Mouse (Mus musculus) forebrain, embryonic 10.5 days (tissue): ENCODE measurements around the gene Gipc1. TPM values are rescaled to one million over a fixed set of nuclear protein-coding genes. Genes with fewer than 3 reads are reported as not detected.

Experiments used
- DNase-seq: peaks from one replicate; pipeline ENCODE4 v3.0.0-alpha.2; 2017; ENCODE audit warnings: low spot score; ENCODE audit errors: extremely low spot score
- H3K27ac ChIP-seq: fragments of 300-500 bp; sonication (generic); 2 replicates; pipeline ENCODE4 v1.5.1; 2016; ENCODE audit warnings: mild to moderate bottlenecking
- H3K27me3 ChIP-seq: fragments of 300-500 bp; sonication (generic); 2 replicates; pipeline ENCODE4 v1.6.1; 2016; ENCODE audit warnings: mild to moderate bottlenecking; ENCODE audit not compliant: poor library complexity, severe bottlenecking
- H3K36me3 ChIP-seq: fragments of 300-500 bp; sonication (generic); replicated peaks from 2 replicates; pipeline ENCODE4 v1.6.1; 2016; ENCODE audit warnings: mild to moderate bottlenecking, moderate library complexity
- H3K4me1 ChIP-seq: fragments of 300-500 bp; sonication (generic); 2 replicates; pipeline ENCODE4 v1.6.1; 2016
- H3K4me3 ChIP-seq: fragments of 300-500 bp; sonication (generic); 2 replicates; pipeline ENCODE4 v1.5.1; 2016; ENCODE audit warnings: mild to moderate bottlenecking, moderate library complexity
- H3K9me3 ChIP-seq: fragments of 300-500 bp; sonication (generic); 2 replicates; pipeline ENCODE4 v1.6.1; 2016; ENCODE audit warnings: mild to moderate bottlenecking, moderate library complexity
- WGBS: fragments of 180-500 bp; shearing (Covaris S2); methylation state at CpG from one replicate; pipeline ENCODE4 v1.1.7; 2016; 5-methylcytosine and 5-hydroxymethylcytosine counted together
- polyA plus RNA-seq: library from polyadenylated mRNA; unstranded; fragments of >200 nt; fragmentation: Nextera tagmentation; extraction: Ambion mirVana; gene quantifications from 2 replicates; pipeline ENCODE4 v1.2.1, GENCODE M21; 2016

Gene Gipc1
- polyA plus RNA-seq, 1 experiment from 2014 or later: 220 TPM

DNA sequence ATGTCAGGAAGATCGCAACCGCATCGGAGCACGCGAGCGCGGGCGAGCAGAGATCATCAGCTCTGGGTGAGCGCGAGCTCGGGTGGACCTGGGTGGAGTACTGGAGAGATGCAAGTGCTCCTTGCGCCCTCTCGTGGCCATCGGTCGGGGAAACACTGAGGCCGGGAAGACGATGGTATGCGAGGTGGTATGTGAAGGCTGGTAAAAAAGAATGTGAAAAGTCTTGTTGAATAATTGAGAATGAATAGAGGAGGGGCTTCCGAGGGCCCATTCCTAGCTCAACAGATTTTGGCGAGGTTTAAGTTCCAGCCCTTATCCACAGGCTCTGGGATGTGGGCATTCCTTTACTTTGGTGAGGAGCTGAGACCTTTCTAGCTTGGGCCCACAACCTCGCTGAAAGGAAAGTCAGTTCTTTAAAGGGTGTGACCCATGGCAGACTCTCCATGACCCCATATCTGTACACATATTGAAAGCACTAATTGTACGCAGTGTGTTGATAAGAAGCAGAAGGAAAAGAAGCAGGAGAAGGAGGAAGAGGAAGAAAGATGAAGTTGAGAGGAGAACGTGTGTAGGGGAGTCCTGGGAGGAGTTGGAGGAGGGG lies 30.0 kb upstream of the Gipc1 start:
- H3K27me3 ChIP-seq: peaks cover 14% of the 10 kb centered on the region
- H3K27ac ChIP-seq: peak overlapping the region; percentile 70
- peak; percentile 80 for DNase-seq
- H3K4me3 ChIP-seq: peak overlapping the region; percentile 51
- no peaks in the 10 kb centered on the region for H3K9me3 ChIP-seq
- 11% methylated on average over 23 of the region's 23 CpGs for WGBS
- no peaks in the 10 kb centered on the region for H3K36me3 ChIP-seq
- peaks cover 10% of the 10 kb centered on the region for H3K4me1 ChIP-seq

DNA sequence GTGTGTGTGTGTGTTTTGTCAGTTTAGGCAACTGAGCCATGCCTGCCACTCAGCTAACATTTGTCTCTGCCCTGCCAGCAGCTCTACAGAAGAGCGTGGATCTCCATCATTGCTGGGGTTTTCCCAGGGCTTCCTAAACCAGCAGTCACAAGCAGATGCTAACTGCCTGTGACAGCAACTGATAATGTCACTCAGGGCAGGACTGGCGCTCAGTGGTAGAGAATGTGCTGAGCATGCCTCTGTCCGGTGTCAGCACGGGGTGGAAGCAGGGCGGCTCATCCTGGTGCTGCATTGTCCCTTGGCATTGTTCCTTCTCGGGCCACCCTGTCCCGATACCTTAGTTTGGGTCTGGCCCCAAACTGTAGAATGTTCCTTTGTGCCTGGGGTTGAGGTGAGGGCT lies 28.9 kb upstream of the Gipc1 start:
- no peaks in the 10 kb centered on the region for H3K36me3 ChIP-seq
- no peaks in the 10 kb centered on the region for H3K9me3 ChIP-seq
- H3K27ac ChIP-seq: no peak overlapping the region
- H3K27me3 ChIP-seq: peaks cover 14% of the 10 kb centered on the region
- WGBS: 90% methylated on average over 7 of the region's 7 CpGs
- H3K4me3 ChIP-seq: no peak overlapping the region
- DNase-seq: no peak
- peaks cover 10% of the 10 kb centered on the region for H3K4me1 ChIP-seq

DNA sequence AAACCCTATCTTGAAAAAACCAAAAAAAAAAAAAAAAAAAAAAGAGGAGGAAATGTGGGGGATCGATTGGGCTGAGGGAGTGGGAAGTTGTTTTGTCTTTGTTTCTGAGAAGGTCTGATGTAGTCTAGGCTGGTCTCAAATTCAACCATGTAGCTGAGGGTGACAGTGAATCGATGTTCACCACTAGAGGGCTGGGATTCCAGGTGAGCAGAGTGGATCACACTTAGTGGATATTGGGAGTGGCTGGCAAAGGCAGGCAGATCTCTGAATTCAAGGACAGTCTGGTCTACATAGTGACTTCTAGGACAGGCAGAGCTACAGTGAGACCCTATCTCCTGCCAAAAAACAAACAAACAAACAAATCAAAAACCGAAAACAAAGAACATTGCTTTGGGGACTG lies 27.7 kb upstream of the Gipc1 start:
- WGBS: 49% methylated on average over 3 of the region's 3 CpGs
- DNase-seq: no peak
- H3K4me1 ChIP-seq: peaks cover 10% of the 10 kb centered on the region
- no peaks in the 10 kb centered on the region for H3K9me3 ChIP-seq
- no peak overlapping the region for H3K4me3 ChIP-seq
- no peaks in the 10 kb centered on the region for H3K36me3 ChIP-seq
- peaks cover 14% of the 10 kb centered on the region for H3K27me3 ChIP-seq
- H3K27ac ChIP-seq: no peak overlapping the region

DNA sequence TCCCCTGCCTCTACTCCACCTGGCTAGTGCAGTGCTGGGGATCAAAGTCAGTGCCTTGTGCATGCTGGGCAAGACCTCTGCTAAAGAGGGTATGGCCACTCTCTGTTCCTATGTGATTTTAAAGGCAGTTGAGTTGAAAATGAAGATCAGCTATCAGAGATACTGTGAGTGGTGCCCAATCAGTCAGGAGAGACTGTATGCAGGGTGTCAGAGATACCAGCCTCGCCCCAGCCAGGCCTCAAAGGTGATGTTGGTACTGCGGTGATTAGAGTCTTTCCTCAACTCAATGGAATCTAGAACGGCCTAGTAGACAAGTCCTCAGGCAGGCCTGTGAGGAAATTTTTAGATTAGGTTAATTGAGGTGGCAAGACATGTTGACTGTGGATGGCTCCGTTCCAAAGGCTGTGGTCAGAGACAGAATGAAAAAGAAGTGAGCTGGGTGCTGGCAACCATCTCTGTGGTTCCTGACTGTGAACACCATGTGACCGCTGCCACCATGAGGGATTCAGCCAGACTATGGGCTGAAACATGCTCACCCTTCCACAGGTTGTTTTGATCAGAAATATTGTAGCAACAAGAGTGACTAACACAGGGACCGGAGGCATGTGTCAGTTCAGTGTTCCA lies 26.7 kb upstream of the Gipc1 start:
- WGBS: 90% methylated on average over 6 of the region's 6 CpGs
- H3K27ac ChIP-seq: no peak overlapping the region
- no peak overlapping the region for H3K4me3 ChIP-seq
- H3K27me3 ChIP-seq: peaks cover 14% of the 10 kb centered on the region
- no peaks in the 10 kb centered on the region for H3K9me3 ChIP-seq
- peaks cover 10% of the 10 kb centered on the region for H3K4me1 ChIP-seq
- H3K36me3 ChIP-seq: no peaks in the 10 kb centered on the region
- DNase-seq: no peak

DNA sequence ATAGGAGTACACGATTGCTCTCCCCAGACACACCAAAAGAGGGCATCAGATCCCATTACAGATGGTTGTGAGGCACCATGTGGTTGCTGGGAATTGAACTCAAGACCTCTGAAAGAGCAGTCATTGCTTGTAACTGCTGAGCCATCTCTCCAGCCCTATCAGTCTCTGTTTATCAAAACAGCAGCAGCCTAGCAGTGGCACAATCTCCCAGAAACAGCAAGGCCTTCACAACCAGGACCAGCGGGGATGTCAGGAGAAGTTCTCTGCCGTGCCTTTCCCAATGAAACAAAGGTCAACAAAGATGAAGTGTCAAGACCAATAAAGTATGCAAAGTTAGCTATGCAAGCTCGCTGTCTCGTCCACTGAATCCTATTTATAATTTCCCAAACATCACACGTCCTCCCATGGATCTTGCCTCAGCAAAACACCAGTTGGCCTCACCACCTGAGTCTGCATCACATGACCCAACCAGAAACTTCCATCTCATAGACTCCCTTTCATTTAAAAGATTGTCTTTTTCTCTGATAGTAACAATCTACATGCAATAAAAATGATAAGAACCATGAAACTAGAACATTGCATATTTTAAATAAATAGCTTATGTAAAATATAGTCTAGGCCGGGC lies 20.3 kb upstream of the Gipc1 start:
- Histone ChIP-seq H3K9me3 (peaks cover 8% of the 10 kb centered on the region), H3K4me1 (no peaks in the 10 kb centered on the region), H3K27ac (no peak overlapping the region), H3K36me3 (no peaks in the 10 kb centered on the region), H3K27me3 (no peaks in the 10 kb centered on the region), H3K4me3 (no peak overlapping the region)
- 90% methylated on average over 7 of the region's 7 CpGs for WGBS
- no peak for DNase-seq

DNA sequence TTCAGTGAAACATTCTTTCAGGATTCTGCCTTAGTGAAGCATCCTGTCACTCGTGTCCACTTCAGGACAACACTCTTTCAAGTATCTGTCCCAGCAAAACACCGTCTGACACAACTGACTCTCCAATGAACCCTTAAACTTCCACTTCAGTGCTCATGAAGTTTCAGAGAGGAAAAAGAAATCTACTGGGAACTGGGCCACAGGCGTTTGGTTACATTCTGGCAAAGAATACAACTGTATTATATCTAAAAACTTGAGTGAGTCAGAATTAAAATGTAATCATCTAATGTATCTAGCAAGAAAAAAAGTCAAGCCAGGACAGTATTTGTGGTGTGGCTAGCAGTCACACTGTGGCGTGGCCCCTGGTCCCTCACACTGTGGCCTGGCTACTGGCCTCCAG lies 13.6 kb upstream of the Gipc1 start:
- WGBS: 77% methylated on average over 4 of the region's 4 CpGs
- H3K4me1 ChIP-seq: no peaks in the 10 kb centered on the region
- no peak overlapping the region for H3K4me3 ChIP-seq
- no peaks in the 10 kb centered on the region for H3K27me3 ChIP-seq
- DNase-seq: no peak
- H3K27ac ChIP-seq: no peak overlapping the region
- H3K36me3 ChIP-seq: no peaks in the 10 kb centered on the region
- H3K9me3 ChIP-seq: peaks cover 8% of the 10 kb centered on the region

DNA sequence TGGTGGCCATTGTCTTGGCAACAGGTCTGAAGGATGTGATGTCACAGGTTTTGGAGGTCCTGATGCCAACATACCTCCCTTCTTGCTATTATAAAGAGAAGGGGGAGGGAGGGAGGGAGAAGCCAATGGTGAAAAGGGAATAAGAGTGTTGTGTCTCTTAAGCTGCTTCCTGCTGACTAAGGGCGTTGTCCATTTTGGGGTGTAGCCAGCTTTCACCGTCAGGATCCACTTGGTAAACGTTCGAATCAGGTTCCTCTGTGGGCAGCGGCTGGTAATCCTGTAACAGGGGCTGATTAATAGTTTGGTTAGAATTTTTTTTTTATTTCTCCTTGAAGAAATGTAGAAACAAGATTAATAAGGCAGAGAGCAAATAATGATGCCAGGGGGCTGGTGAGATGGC lies 12.8 kb upstream of the Gipc1 start:
- Histone ChIP-seq H3K4me3 (no peak overlapping the region), H3K4me1 (no peaks in the 10 kb centered on the region)
- 81% methylated on average over 5 of the region's 5 CpGs for WGBS

DNA sequence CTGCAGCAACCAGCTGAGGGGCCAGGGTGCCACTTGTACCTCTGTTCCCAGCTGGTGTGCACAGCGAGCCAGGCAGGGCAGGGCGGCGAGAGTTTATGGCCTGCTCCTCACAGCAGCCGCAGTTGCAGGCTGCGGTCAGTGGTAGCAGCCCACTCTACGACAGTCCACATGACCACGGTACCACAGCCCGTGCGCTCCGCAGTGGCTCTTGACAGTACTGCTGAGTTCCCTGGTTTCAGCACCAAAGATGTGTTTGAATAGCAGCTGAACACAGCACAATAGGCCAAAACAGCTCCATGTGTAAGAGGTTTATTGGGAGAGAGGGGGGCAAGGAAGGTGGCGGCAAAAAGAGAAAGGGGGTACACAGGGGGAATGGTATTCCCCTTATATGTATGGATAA lies 5.0 kb upstream of the Gipc1 start:
- WGBS: 95% methylated on average over 11 of the region's 11 CpGs
- Histone ChIP-seq H3K4me3 (no peak overlapping the region), H3K27ac (no peak overlapping the region), H3K9me3 (peaks cover 6% of the 10 kb centered on the region; the same call in 1 of the 2 replicates), H3K4me1 (peaks cover 9% of the 10 kb centered on the region), H3K27me3 (no peaks in the 10 kb centered on the region), H3K36me3 (no peaks in the 10 kb centered on the region)
- no peak for DNase-seq

More for the DNA sequence above, 12.8 kb upstream of the Gipc1 start:
- H3K27ac ChIP-seq: no peak overlapping the region
- DNase-seq: no peak
- peaks cover 8% of the 10 kb centered on the region for H3K9me3 ChIP-seq
- no peaks in the 10 kb centered on the region for H3K27me3 ChIP-seq
- H3K36me3 ChIP-seq: no peaks in the 10 kb centered on the region

DNA sequence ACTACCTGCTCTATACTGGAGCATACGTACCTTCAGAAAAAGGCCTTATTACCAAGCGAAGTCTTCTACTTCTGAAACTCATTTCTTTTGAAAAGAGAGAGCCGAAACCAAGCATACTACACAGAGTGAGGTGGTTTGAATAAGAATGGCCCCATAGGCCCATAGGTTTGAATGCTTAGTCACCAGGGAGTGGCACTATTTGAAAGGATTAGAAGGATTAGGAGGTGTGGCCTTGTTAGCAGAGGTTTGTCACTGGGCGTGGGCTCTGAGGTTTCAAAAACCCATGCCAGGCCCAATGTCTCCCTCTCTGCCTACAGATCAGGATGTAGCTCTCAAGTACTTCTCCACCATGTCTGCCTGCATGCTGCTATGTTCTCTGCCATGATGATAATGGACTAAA lies 4.4 kb upstream of the Gipc1 start:
- WGBS: 90% methylated on average over 4 of the region's 4 CpGs
- no peak overlapping the region for H3K4me3 ChIP-seq
- no peaks in the 10 kb centered on the region for H3K27me3 ChIP-seq
- H3K27ac ChIP-seq: no peak overlapping the region
- peaks cover 6% of the 10 kb centered on the region; the same call in 1 of the 2 replicates for H3K9me3 ChIP-seq
- DNase-seq: no peak
- no peaks in the 10 kb centered on the region for H3K36me3 ChIP-seq
- peaks cover 11% of the 10 kb centered on the region for H3K4me1 ChIP-seq

DNA sequence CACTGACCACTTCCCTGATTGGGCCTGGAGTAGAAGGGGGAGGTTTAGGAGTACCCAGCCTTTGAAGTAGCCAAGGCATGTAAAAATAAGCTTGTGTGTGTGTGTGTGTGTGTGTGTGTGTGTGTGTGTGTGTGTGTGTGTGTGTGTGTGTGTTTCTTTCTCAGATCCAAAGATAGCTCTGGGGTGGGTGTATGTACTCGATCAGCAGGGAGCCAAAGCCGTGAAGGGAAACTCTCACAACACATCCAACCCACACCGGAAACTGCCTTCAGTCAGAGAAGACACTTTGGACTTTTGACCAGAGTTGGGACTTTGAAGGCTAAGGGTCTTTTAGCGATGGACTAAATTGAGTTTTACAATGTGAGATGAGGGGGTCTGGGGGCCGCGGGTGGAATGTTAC lies 2.8 kb upstream of the Gipc1 start:
- Histone ChIP-seq H3K27me3 (no peaks in the 10 kb centered on the region), H3K36me3 (peaks cover 4% of the 10 kb centered on the region), H3K27ac (no peak overlapping the region), H3K4me3 (no peak overlapping the region), H3K4me1 (peaks cover 23% of the 10 kb centered on the region), H3K9me3 (peaks cover 6% of the 10 kb centered on the region; the same call in 1 of the 2 replicates)
- DNase-seq: no peak
- 96% methylated on average over 6 of the region's 6 CpGs for WGBS

DNA sequence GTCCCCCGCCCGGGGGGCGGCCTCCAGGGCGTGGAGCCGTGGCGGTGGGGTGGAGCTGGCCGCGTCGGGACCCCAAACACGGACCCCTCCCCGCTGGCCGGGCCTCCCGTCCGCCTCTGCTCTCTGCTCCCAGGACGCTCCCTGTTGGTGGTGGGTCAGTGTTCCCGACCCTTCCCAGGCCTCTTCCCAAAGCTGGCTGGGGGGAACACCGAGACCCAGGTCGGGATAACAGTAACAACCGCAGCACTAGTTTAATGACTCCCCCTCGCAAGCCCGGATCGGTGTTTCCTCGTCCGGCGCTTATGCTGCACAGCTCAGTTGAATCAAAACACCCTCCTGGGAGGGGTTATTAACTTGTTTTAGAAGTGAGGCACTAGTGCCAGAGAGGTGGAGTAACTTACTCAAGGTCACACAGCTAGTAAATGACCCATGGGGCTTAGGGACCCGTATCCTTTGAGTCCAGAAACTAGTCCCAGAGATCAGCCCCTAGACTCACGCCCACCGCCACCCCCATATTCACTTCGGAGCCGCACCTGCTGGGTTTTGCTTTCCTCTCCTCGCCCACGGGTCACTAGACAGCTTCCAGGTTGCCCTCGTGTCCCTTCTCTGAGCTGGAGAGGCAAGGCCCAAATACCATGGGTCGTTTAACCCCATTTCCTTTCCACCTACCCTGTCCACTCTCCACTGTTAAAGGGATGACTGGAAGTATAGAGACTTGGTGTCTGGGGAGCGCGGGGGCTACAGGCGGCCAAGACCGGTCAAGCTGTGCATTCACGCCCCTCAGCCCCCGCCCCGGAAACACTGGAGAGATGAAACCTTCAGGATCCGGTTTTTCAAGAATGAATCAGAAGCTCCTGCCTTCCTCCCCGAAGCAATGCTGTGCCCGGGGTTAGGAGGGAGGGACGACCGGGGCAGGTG lies 526 bp downstream of the Gipc1 start:
- H3K27ac ChIP-seq: peak overlapping the region; percentile 96
- 3% methylated on average over 44 of the region's 46 CpGs for WGBS
- no peak for DNase-seq

DNA sequence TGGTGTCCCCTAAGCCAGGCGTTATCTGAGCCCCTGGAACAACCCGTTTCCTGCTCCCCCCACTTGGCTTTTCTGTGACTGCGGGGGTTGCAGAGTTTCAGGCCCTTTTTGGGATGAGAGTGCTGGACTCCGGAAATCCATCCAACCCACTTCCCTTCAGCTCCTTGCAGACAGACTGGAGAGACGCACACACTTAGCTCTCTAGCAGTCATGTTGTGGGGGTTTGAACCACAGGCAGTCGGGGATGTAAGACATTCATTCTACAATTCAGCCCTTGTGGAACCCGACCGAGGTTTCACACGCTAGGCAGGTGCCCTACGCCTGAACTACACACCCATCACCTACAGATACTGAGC lies 1.2 kb downstream of the Gipc1 start:
- 50% methylated on average over 10 of the region's 10 CpGs for WGBS
- no peaks in the 10 kb centered on the region for H3K27me3 ChIP-seq
- peak overlapping the region; percentile 96 for H3K27ac ChIP-seq

More for the DNA sequence above, 526 bp downstream of the Gipc1 start:
- H3K27me3 ChIP-seq: no peaks in the 10 kb centered on the region
- peaks cover 37% of the 10 kb centered on the region for H3K36me3 ChIP-seq
- peak overlapping the region; percentile 88 for H3K4me3 ChIP-seq
- peaks cover 6% of the 10 kb centered on the region; the same call in 1 of the 2 replicates for H3K9me3 ChIP-seq
- H3K4me1 ChIP-seq: peaks cover 30% of the 10 kb centered on the region

More for the DNA sequence above, 1.2 kb downstream of the Gipc1 start:
- DNase-seq: no peak
- Histone ChIP-seq H3K36me3 (peaks cover 41% of the 10 kb centered on the region), H3K4me3 (peak overlapping the region; percentile 88), H3K9me3 (peaks cover 6% of the 10 kb centered on the region; the same call in 1 of the 2 replicates), H3K4me1 (peaks cover 33% of the 10 kb centered on the region)
